Mouse (Mus musculus) limb, embryonic 12.5 days (tissue): Measurements from ENCODE around the gene Hist1h2bp. TPM values are rescaled to one million over a fixed set of nuclear protein-coding genes. Genes with fewer than 3 reads are reported as not detected.
A peak's percentile ranks its signal among the peaks of the same experiment; 100 is the strongest.
"Not testable (repeated sequence)": the region's sequence is repeated elsewhere in the genome, so short reads cannot be mapped to it uniquely, and the experiment has no call there.

ENCODE experiments used
- ATAC-seq: fragments of 200-750 bp; cut with Nextera tagmentation; 2 replicates; pipeline ENCODE4 v1.8.0; 2017; ENCODE audit warnings: low read depth, moderate TSS enrichment; ENCODE audit not compliant: insufficient number of reproducible peaks, insufficient read depth, low FRiP score, low TSS enrichment
- H3K27ac ChIP-seq: fragments of 300-500 bp; sonication (generic); 2 replicates; pipeline ENCODE4 v1.5.1; 2016; ENCODE audit warnings: mild to moderate bottlenecking, moderate library complexity
- H3K27me3 ChIP-seq: fragments of 300-500 bp; sonication (generic); 2 replicates; pipeline ENCODE4 v1.6.1; 2016; ENCODE audit warnings: mild to moderate bottlenecking, moderate library complexity
- H3K36me3 ChIP-seq: fragments of 300-500 bp; sonication (generic); 2 replicates; pipeline ENCODE4 v1.6.1; 2016; ENCODE audit warnings: mild to moderate bottlenecking, moderate library complexity
- H3K4me1 ChIP-seq: fragments of 300-500 bp; sonication (generic); replicated peaks from 2 replicates; pipeline ENCODE4 v1.6.1; 2016
- H3K4me2 ChIP-seq: fragments of 300-500 bp; sonication (generic); 2 replicates; pipeline ENCODE4 v1.6.1; 2016; ENCODE audit warnings: mild to moderate bottlenecking, moderate library complexity
- H3K4me3 ChIP-seq: fragments of 300-500 bp; sonication (generic); replicated peaks from 2 replicates; pipeline ENCODE4 v1.5.1; 2016; ENCODE audit warnings: mild to moderate bottlenecking
- H3K9ac ChIP-seq: fragments of 300-500 bp; sonication (generic); replicated peaks from 2 replicates; pipeline ENCODE4 v1.6.1; 2016; ENCODE audit warnings: mild to moderate bottlenecking, moderate library complexity
- H3K9me3 ChIP-seq: fragments of 300-500 bp; sonication (generic); 2 replicates; pipeline ENCODE4 v1.6.1; 2016; ENCODE audit warnings: mild to moderate bottlenecking, moderate library complexity
- WGBS: fragments of 180-500 bp; shearing (Covaris S2); methylation state at CpG from one replicate; pipeline ENCODE4 v1.1.7; 2016; 5-methylcytosine and 5-hydroxymethylcytosine counted together
- polyA plus RNA-seq: library from polyadenylated mRNA; unstranded; fragments of >200 nt; fragmentation: Nextera tagmentation; extraction: Ambion mirVana; gene quantifications from 2 replicates; pipeline ENCODE4 v1.2.1, GENCODE M21; 2016

Hist1h2bp gene
- polyA plus RNA-seq, 1 experiment from 2014 or later = 3.9 TPM

DNA sequence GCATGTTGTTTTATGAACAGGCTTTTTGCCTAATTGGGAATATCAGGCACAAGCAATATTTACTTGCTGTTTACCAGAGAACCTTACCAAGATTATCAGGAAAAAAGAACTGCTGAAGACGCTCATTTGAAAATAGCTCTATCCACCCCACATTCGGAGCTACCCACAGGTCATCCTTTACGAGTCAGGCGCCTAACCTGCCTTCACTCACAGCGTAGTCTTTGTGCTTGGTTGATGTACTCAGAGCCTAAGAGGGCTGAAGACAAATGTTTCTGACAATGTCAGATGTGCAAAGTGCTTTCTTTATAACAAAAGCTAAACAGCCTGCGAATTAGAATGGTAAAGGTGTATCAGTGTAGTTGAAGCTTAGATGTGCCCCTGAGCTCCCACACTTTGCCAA is 3.0 kb upstream of the Hist1h2bp start:
- H3K4me3 ChIP-seq = peak overlapping the region; percentile 44; the same call in 1 of the 2 replicates
- no peak for ATAC-seq
- 26% methylated on average over 6 of the region's 6 CpGs for WGBS

DNA sequence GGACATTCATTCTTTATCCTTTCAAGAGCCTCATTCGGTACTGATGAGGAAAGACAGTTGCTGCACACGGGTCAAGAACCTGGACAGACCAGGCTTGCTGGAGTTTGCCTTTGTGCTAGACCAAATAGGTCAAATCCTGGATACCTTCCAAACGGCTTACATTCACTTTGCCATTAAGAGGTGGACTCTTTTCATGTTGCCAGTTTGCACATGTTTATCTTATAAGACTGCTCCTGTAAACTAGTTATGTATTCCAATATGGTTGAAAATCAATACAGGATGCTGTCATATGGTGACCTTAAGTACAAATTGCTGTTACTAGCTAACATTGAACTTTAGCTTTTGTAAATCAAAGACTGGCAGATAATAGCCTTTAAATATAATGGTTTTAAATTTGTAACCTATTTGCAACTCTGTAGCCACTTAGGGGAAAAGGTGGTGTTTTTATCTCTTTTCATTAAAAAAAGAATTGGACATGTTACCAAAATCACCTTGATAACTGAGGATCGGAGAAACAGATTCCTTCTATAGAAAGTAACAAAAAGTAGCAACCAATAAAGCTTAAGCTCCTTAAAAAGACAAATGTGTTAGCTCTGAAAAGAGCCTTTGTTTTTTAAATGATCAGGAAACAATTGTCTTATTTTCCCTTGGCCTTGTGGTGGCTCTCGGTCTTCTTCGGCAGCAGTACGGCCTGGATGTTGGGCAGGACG is 917 bp upstream of the Hist1h2bp start:
- Histone ChIP-seq H3K9me3 (no peaks in the 10 kb centered on the region), H3K36me3 (no peaks in the 10 kb centered on the region), H3K4me3 (peak overlapping the region; percentile 35), H3K4me1 (peaks cover 38% of the 10 kb centered on the region), H3K27ac (peak overlapping the region; percentile 93), H3K27me3 (no peaks in the 10 kb centered on the region), H3K9ac (peak overlapping the region; percentile 52), H3K4me2 (peak overlapping the region; percentile 51)
- no peak for ATAC-seq
- 6% methylated on average over 8 of the region's 8 CpGs for WGBS

More for the DNA sequence above, 3.0 kb upstream of the Hist1h2bp start:
- H3K27ac ChIP-seq = peak overlapping the region; percentile 92
- H3K4me2 ChIP-seq = peak overlapping the region; percentile 65
- no peaks in the 10 kb centered on the region for H3K27me3 ChIP-seq
- no peaks in the 10 kb centered on the region for H3K9me3 ChIP-seq
- H3K9ac ChIP-seq = peak overlapping the region; percentile 53
- no peaks in the 10 kb centered on the region for H3K36me3 ChIP-seq
- peaks cover 44% of the 10 kb centered on the region for H3K4me1 ChIP-seq

DNA sequence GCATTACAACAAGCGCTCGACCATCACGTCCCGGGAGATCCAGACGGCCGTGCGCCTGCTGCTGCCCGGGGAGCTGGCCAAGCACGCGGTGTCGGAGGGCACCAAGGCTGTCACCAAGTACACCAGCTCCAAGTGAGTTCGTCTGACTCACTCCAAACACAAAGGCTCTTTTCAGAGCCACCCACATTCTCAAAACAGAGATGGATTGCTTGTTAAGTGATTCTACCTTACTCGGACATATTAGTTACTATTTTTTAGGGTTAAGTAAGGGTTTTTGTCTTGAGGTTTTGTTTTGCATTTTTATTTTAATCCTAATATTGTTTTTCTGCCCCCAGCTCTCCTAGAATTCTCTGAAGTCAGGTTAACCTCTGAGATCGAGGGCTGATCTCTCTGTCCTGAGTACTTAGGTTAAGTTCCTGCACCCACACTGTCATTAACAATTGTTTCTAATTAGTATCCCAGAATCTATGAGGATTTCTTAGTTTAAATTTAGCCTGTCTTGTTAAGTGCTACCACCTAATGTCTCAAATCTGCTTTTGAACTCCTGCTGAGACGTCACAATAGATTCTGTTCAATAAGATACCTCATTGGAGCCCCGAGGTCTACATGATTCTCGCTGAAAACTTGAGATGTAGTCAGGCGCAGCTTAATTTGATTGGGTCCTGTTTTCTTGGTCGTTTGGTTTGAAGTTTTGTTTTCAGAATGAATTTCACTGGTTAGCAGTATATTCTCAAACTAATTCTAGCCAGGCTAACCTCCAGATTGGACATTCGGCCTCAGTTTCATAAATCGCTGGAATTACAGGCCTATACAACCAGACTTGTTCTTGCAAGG is 716 bp downstream of the Hist1h2bp start:
- no peaks in the 10 kb centered on the region for H3K36me3 ChIP-seq
- ATAC-seq = no peak
- no peaks in the 10 kb centered on the region for H3K9me3 ChIP-seq
- H3K27me3 ChIP-seq = no peaks in the 10 kb centered on the region
- peaks cover 32% of the 10 kb centered on the region for H3K4me1 ChIP-seq
- peak overlapping the region; percentile 90 for H3K27ac ChIP-seq
- peak overlapping the region; percentile 51 for H3K4me2 ChIP-seq
- H3K4me3 ChIP-seq = peak overlapping the region; percentile 35
- H3K9ac ChIP-seq = peak overlapping the region; percentile 5
- WGBS = 15% methylated on average over 17 of the region's 21 CpGs

DNA sequence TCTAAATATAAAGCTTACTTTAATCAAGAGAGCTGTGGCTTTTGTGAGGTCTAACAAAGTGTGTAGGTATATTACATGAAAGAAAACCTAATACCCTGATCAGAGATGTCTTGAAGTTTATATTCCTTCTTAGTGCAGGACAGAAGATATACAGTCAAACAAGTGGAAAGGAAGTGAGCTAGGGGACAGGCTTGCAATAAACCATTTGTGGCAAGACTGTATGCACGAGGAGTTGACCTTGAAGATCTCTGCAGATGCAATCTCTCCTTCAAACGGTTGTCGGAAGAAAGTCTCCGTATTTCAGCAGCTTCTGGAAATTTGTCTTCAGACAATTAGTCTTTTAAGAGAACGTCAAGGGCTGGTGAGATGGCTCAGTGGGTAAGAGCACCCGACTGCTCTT is 2.7 kb downstream of the Hist1h2bp start:
- H3K27ac ChIP-seq = 0 out of 2 replicates have a peak overlapping the region, but pooled peaks have one; percentile 7
- no peak overlapping the region for H3K4me3 ChIP-seq
- H3K9me3 ChIP-seq = no peaks in the 10 kb centered on the region
- no peak overlapping the region for H3K4me2 ChIP-seq
- H3K9ac ChIP-seq = no peak overlapping the region
- 57% methylated on average over 6 of the region's 6 CpGs for WGBS
- H3K36me3 ChIP-seq = no peaks in the 10 kb centered on the region
- H3K27me3 ChIP-seq = no peaks in the 10 kb centered on the region
- peaks cover 23% of the 10 kb centered on the region for H3K4me1 ChIP-seq
- ATAC-seq = no peak

DNA sequence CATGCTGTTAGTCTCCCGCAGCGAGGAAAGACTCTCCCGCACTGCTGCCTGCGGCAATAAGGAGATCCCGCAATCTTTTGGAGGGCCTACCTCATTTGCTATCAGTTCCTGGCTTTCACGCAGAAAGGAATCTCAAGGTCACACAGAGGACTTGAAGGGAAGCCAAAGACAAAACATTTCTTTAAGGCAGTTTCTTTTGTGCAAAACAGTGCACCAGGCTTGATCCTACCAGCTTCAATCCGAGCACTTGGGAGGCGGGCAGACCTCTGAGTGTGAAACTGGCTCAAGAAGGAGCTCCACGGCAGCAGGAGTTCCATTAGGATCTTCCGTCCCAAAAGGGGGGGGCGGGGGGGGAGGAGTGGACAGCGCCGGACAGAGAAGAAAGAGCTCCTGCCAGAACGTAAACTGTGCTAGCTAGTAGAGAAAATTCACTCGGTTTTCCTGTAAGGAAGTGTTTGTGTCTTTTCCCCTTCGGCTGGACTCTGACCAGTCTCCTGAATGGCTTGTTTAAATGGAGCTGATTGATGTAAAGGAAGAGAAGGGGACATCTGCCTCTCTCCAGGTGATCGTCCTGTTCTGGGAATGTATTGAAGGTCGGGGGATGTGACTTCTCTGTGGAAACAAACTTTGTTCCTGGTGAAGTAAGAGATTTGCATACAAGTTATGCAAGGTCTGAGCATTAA is 3.5 kb downstream of the Hist1h2bp start:
- Histone ChIP-seq H3K4me1 (peaks cover 19% of the 10 kb centered on the region), H3K9ac (no peak overlapping the region), H3K36me3 (no peaks in the 10 kb centered on the region), H3K4me2 (peak overlapping the region; percentile 46), H3K27me3 (no peaks in the 10 kb centered on the region), H3K4me3 (0 out of 2 replicates have a peak overlapping the region, but pooled peaks have one; percentile 12), H3K9me3 (no peaks in the 10 kb centered on the region), H3K27ac (peak overlapping the region; percentile 46)
- 12% methylated on average over 18 of the region's 18 CpGs for WGBS
- no peak for ATAC-seq

DNA sequence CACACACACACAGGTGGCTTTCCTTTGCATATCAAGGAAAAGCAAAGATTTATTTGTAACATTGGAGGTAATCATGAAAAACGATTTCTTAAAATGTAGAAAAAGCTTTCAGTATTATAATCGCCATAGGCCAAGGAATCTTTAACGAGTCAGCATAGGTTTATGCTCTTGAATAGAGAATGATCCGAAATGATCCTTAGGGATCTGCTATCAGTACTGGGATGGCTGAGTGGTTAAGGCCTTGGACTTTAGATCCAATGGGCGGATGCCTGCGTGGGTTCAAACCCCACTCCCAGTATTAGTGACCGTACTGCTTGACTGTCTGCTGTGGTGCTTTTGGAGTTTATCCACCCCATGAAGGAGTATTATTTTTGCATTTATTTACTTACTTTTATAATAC is 8.3 kb downstream of the Hist1h2bp start:
- no peak overlapping the region for H3K4me2 ChIP-seq
- no peak for ATAC-seq
- H3K27ac ChIP-seq = no peak overlapping the region
- no peaks in the 10 kb centered on the region for H3K9me3 ChIP-seq
- H3K4me1 ChIP-seq = 0 out of 2 replicates have a peak, but pooled peaks cover 4% of the 10 kb centered on the region
- no peak overlapping the region for H3K9ac ChIP-seq
- 94% methylated on average over 7 of the region's 7 CpGs for WGBS
- no peak overlapping the region for H3K4me3 ChIP-seq
- no peaks in the 10 kb centered on the region for H3K27me3 ChIP-seq
- H3K36me3 ChIP-seq = no peaks in the 10 kb centered on the region

DNA sequence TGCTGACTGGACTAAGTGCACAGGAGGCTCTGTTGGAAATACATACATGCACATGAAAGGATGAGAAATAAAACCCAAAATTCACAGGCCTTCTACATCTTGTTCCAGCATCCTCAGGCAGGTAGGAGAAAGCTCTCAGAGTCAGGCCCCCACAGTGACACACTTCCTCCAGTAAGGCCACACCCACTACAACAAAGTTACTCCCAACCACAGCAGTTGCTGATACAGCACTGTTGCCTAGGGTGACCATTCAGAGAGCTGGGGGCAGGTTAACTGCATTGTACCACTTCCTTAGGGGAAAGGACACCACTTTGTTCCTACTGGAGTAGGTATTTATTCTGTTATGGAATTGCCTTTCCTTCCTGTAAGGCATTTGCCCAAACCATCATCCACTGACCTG is 9.9 kb downstream of the Hist1h2bp start:
- not testable (repeated sequence) for H3K27ac ChIP-seq, H3K36me3 ChIP-seq, H3K4me3 ChIP-seq, H3K27me3 ChIP-seq, H3K4me1 ChIP-seq, H3K9me3 ChIP-seq, ATAC-seq, H3K4me2 ChIP-seq, H3K9ac ChIP-seq

DNA sequence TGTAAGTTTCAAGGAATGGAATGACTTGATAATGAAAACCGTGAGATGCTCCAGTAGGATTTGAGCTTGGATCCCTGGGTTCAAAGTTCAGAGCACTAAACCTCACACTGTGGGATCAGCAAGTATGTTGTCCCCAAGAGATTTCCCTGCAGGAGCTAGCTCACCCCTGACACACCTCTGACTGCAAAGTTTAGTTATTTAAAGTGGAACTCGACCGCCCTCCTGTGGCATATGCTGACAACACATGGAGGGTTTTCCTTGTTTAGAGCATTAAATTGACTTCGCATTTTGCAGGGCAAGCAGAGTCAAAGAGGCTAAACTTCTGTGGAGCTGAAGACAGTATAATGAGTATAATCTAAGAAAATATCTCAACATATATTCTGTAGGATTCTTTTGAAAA is 15.8 kb downstream of the Hist1h2bp start:
- H3K4me2 ChIP-seq, H3K27ac ChIP-seq, H3K9ac ChIP-seq, H3K9me3 ChIP-seq, H3K4me1 ChIP-seq, H3K36me3 ChIP-seq, H3K4me3 ChIP-seq, H3K27me3 ChIP-seq: not testable (repeated sequence)
- no CpG with 5 or more reads among the region's 4 CpGs for WGBS
- peak; percentile 75 for ATAC-seq

DNA sequence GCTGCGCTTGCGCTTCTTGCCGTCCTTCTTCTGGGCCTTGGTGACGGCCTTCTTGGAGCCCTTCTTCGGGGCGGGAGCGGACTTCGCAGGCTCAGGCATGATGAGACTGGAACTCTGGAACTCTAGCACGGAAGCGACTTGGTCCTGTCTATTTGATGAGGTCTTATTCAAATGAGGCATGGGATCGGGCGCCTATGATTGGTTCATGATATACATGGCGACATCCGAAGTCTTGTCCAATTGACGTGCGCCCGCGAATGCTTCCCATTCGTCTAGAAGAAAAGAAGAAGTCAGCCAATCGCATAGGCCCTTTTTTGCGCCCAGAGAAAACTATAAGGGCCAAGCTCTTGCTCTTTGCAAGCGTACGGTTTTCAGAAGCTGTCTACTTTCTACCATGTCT is 22.8 kb downstream of the Hist1h2bp start, which contains the start of the genes Hist1h2bq and Hist1h2ao:
Gene Hist1h2bq (minus strand): TSS at position 125 of the 400 bp plus-strand sequence.
Gene Hist1h2ao (plus strand): TSS at position 393 of the 400 bp plus-strand sequence.
- ATAC-seq = peak; percentile 95
- not testable (repeated sequence) for H3K36me3 ChIP-seq, H3K4me2 ChIP-seq, H3K4me3 ChIP-seq, H3K9ac ChIP-seq, H3K27ac ChIP-seq, H3K4me1 ChIP-seq, H3K27me3 ChIP-seq, H3K9me3 ChIP-seq
- WGBS = no CpG with 5 or more reads among the region's 23 CpGs

DNA sequence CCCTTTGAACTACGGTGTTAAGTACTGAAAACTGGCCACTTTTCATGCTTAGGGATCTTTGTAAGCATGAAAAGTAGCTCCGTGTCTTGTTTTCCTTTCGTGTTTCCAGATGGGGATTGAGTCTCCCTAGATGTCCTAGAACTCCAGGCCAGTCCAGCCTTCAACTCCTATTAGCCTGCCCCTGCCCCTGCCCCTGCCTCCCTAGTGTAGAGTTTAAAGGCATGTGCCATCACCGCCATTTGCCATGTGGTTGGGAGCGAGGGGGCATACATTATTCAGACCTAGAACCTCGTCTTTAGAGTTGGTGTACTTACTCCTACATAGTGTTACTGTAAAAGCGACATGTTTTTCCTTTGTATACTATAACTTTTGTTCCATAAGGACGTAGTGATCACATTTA is 23.8 kb downstream of the Hist1h2bp start:
- peak; percentile 24; the same call in 1 of the 2 replicates for ATAC-seq
- WGBS = no CpG with 5 or more reads among the region's 8 CpGs
- not testable (repeated sequence) for H3K4me2 ChIP-seq, H3K36me3 ChIP-seq, H3K9ac ChIP-seq, H3K27ac ChIP-seq, H3K27me3 ChIP-seq, H3K4me3 ChIP-seq, H3K4me1 ChIP-seq, H3K9me3 ChIP-seq

DNA sequence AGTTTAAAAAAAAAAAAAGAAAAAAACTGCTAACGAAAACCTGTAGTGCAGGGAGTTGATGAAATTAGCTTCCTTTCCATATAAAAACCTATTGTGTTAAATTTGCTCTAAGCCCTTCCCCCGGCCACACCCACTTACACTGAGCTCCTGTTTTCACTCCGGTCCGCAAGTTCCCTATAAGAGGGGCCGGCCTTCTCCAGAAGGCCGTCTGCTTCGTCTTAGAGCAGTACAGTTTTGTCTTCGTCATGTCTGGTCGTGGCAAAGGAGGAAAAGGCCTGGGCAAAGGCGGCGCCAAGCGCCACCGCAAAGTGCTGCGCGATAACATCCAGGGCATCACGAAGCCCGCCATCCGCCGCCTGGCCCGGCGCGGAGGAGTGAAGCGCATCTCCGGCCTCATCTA is 24.3 kb downstream of the Hist1h2bp start, which contains the start of gene Hist1h4m:
Gene Hist1h4m (plus strand): TSS at position 208 of the 400 bp plus-strand sequence.
- not testable (repeated sequence) for H3K9ac ChIP-seq, H3K27me3 ChIP-seq, H3K4me1 ChIP-seq, H3K36me3 ChIP-seq, H3K9me3 ChIP-seq
- Histone ChIP-seq H3K27ac (peak within 1 kb of the TSS; percentile 70), H3K4me2 (peak within 1 kb of the TSS; percentile 46), H3K4me3 (peak within 1 kb of the TSS; percentile 29)
- WGBS = no CpG with 5 or more reads among the region's 24 CpGs
- 0 out of 2 replicates have a peak, but pooled peaks have one; percentile 17 for ATAC-seq
